Mouse (Mus musculus) hindbrain, embryonic 15.5 days (tissue): ENCODE measurements around the gene Slfn4. TPM values are rescaled to one million over a fixed set of nuclear protein-coding genes. Genes with fewer than 3 reads are reported as not detected.
"Not testable (repeated sequence)": the region's sequence is repeated elsewhere in the genome, so short reads cannot be mapped to it uniquely, and the experiment has no call there.

ENCODE experiments used
- ATAC-seq: fragments of 200-750 bp; cut with Nextera tagmentation; 2 replicates; pipeline ENCODE4 v1.8.0; 2017; ENCODE audit warnings: low read depth, moderate number of reproducible peaks, moderate TSS enrichment; ENCODE audit not compliant: low FRiP score
- H3K27ac ChIP-seq: fragments of 300-500 bp; sonication (generic); replicated peaks from 2 replicates; pipeline ENCODE4 v1.5.1; 2015; ENCODE audit warnings: mild to moderate bottlenecking, inconsistent platforms
- H3K27me3 ChIP-seq: fragments of 300-500 bp; sonication (generic); 2 replicates; pipeline ENCODE4 v1.6.1; 2015; ENCODE audit warnings: control low read depth, inconsistent platforms
- H3K36me3 ChIP-seq: fragments of 300-500 bp; sonication (generic); 2 replicates; pipeline ENCODE4 v1.6.1; 2015; ENCODE audit warnings: control low read depth, inconsistent platforms
- H3K4me1 ChIP-seq: fragments of 300-500 bp; sonication (generic); replicated peaks from 2 replicates; pipeline ENCODE4 v1.6.1; 2015; ENCODE audit warnings: control low read depth, inconsistent platforms
- H3K4me2 ChIP-seq: fragments of 300-500 bp; sonication (generic); 2 replicates; pipeline ENCODE4 v1.6.1; 2015; ENCODE audit warnings: moderate library complexity, mild to moderate bottlenecking, inconsistent platforms
- H3K4me3 ChIP-seq: fragments of 300-500 bp; sonication (generic); 2 replicates; pipeline ENCODE4 v1.5.1; 2015; ENCODE audit warnings: mild to moderate bottlenecking, inconsistent platforms
- H3K9ac ChIP-seq: fragments of 300-500 bp; sonication (generic); 2 replicates; pipeline ENCODE4 v1.6.1; 2015; ENCODE audit warnings: inconsistent platforms
- H3K9me3 ChIP-seq: fragments of 300-500 bp; sonication (generic); 2 replicates; pipeline ENCODE4 v1.6.1; 2016; ENCODE audit warnings: control low read depth, inconsistent platforms
- WGBS: fragments of 180-500 bp; shearing (Covaris S2); methylation state at CpG from one replicate; pipeline ENCODE4 v1.1.7; 2015; 5-methylcytosine and 5-hydroxymethylcytosine counted together
- polyA plus RNA-seq: library from polyadenylated mRNA; unstranded; fragments of >200 nt; fragmentation: Nextera tagmentation; extraction: Ambion mirVana; gene quantifications from 2 replicates; pipeline ENCODE4 v1.2.1, GENCODE M21; 2015

Slfn4 gene
- polyA plus RNA-seq, result 0.39 TPM in 1 of 2 replicates, not detected in the other

DNA sequence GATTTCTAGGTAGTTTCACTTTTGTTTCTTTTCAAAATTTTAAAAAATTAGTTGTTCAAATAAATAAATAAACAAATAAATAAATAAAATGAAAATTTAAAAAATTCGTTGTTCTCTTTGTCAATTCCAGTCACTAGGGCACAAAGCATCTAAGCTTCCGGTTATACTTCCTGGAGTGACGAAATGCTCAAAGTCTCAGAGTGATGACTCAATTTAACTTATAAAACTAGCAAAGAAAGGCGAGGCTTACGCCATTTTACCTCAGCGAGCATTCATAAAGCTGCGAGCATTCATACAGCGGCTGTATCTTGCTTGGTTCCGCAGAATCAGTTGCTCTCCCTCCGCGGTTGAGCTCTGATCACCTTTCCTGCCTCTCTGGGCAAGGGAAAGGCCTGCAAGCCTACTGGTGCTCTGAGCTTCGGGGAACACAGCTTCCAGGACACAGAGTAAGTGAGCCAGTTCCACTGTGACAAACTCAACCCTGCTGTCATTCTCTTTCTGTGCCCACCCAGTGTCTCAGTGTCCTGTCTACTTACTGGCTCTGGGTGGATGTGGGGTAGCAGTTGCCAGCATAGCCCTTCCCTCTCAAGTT lies at the start of gene Slfn4:
Gene Slfn4 (plus strand): TSS at position 239 of the 592 bp plus-strand sequence.
- H3K36me3 ChIP-seq, result no peaks in the 10 kb centered on the region
- no peak within 1 kb of the TSS for H3K9ac ChIP-seq
- no peak within 1 kb of the TSS for H3K27ac ChIP-seq
- H3K27me3 ChIP-seq, result no peaks in the 10 kb centered on the region
- H3K9me3 ChIP-seq, result no peaks in the 10 kb centered on the region
- ATAC-seq, result no peak
- no peaks in the 10 kb centered on the region for H3K4me1 ChIP-seq
- no peak within 1 kb of the TSS for H3K4me2 ChIP-seq
- H3K4me3 ChIP-seq, result no peak within 1 kb of the TSS
- 87% methylated on average over 12 of the region's 12 CpGs for WGBS

- not testable (repeated sequence) for H3K4me1 ChIP-seq, H3K27ac ChIP-seq, ATAC-seq, H3K27me3 ChIP-seq, H3K9me3 ChIP-seq, H3K4me2 ChIP-seq, H3K9ac ChIP-seq, H3K36me3 ChIP-seq, H3K4me3 ChIP-seq
- 100% methylated on average over 1 of the region's 1 CpGs for WGBS
These were observed 49.4 kb upstream of the Slfn4 start for GRCm38 (mm10) chr11:83125633-83126032.

DNA sequence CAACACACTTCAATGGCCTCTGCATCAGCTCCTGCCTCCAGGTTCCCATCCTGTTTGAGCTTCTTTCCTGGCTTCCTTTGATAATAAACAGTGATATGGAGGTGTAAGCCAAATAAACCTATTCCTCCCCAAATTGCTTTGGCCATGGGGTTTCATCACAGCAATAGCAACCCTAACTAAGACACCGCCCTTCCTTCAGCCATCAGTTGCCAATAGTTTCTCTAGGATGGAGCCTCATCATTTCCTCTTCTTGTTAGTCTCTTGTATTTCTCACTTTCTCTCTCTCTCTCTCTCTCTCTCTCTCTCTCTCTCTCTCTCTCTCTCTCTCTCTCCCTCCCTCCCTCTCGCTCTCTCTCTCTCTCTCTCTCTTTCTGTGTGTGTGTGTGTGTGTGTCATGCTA lies 37.7 kb upstream of the Slfn4 start:
- ATAC-seq, H3K4me2 ChIP-seq, H3K36me3 ChIP-seq, H3K4me1 ChIP-seq, H3K4me3 ChIP-seq, H3K27ac ChIP-seq, H3K27me3 ChIP-seq, H3K9ac ChIP-seq, H3K9me3 ChIP-seq: not testable (repeated sequence)
- 100% methylated on average over 1 of the region's 2 CpGs for WGBS

GRCm38 (mm10) chr11:83148939-83149338 lies 26.0 kb upstream of the Slfn4 start:
- not testable (repeated sequence) for H3K9ac ChIP-seq, H3K4me1 ChIP-seq, H3K4me3 ChIP-seq, H3K27me3 ChIP-seq, ATAC-seq, H3K9me3 ChIP-seq, H3K36me3 ChIP-seq, H3K27ac ChIP-seq, H3K4me2 ChIP-seq
- no CpG with 5 or more reads among the region's 1 CpGs for WGBS

DNA sequence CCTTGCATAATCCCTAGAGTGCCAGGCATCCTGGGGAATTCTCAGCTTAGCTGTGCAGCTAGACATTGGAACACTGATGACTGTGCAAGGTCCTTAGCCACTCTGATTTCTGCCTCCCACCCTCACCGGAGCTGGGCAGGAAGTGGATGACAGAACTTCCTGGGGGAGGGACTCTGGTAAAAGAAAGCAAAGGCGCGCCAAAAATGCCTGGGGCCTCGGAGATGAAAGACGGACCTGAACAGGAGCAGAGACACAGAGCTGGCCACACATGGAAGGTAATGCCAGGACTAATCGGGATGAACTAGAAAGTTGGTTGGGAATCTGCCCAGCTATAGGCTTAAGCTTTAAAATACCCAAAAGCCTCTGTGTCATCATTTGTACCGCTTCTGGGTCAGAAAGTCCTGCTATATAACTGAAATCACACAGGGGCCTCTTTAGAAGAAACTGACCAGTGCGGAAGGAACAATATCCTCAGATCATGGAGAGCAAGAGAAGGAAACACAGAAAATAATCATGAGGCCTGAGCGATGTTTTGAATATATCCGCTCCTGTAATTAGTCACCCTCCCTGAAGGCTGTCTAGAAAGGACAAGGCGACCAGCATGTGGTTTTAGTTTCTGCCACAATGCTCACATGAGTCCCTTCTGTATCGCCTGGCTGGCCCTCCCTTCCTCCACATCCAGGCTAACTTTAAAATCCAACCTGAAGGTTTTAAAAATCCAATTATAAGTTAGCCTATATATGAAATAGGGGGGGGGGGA lies 16.3 kb downstream of the Slfn4 start, which contains the start of gene Slfn3:
Gene Slfn3 (plus strand): TSS at position 197 of the 760 bp plus-strand sequence.
- WGBS, result 75% methylated on average over 12 of the region's 12 CpGs
- Histone ChIP-seq H3K9me3 (no peaks in the 10 kb centered on the region), H3K4me3 (no peak within 1 kb of the TSS), H3K36me3 (no peaks in the 10 kb centered on the region), H3K9ac (no peak within 1 kb of the TSS), H3K4me2 (peak within 1 kb of the TSS; percentile 2; the same call in 1 of the 2 replicates), H3K27me3 (no peaks in the 10 kb centered on the region), H3K4me1 (no peaks in the 10 kb centered on the region), H3K27ac (no peak within 1 kb of the TSS)
- no peak for ATAC-seq

GRCm38 (mm10) chr11:83192001-83192400 lies 17.0 kb downstream of the Slfn4 start:
- Histone ChIP-seq H3K9ac (no peak overlapping the region), H3K27ac (no peak overlapping the region), H3K9me3 (no peaks in the 10 kb centered on the region), H3K4me3 (no peak overlapping the region), H3K4me1 (no peaks in the 10 kb centered on the region), H3K36me3 (no peaks in the 10 kb centered on the region), H3K4me2 (no peak overlapping the region), H3K27me3 (no peaks in the 10 kb centered on the region)
- no peak for ATAC-seq
- 65% methylated on average over 3 of the region's 3 CpGs for WGBS

GRCm38 (mm10) chr11:83205002-83205401 lies 30.0 kb downstream of the Slfn4 start:
- Histone ChIP-seq H3K27me3 (no peaks in the 10 kb centered on the region), H3K9ac (no peak overlapping the region), H3K4me2 (no peak overlapping the region), H3K27ac (no peak overlapping the region), H3K4me3 (no peak overlapping the region), H3K36me3 (no peaks in the 10 kb centered on the region), H3K4me1 (no peaks in the 10 kb centered on the region), H3K9me3 (no peaks in the 10 kb centered on the region)
- no peak for ATAC-seq

- Histone ChIP-seq H3K27me3 (no peaks in the 10 kb centered on the region), H3K27ac (no peak overlapping the region), H3K9me3 (no peaks in the 10 kb centered on the region), H3K4me1 (no peaks in the 10 kb centered on the region), H3K9ac (no peak overlapping the region), H3K4me2 (no peak overlapping the region), H3K36me3 (no peaks in the 10 kb centered on the region), H3K4me3 (no peak overlapping the region)
- ATAC-seq, result no peak
- WGBS, result 80% methylated on average over 1 of the region's 1 CpGs
These were observed 41.1 kb downstream of the Slfn4 start for GRCm38 (mm10) chr11:83216119-83216518.

GRCm38 (mm10) chr11:83221328-83221877 lies 46.4 kb downstream of the Slfn4 start:
- Histone ChIP-seq H3K4me1 (no peaks in the 10 kb centered on the region), H3K9ac (no peak overlapping the region), H3K36me3 (no peaks in the 10 kb centered on the region), H3K4me3 (no peak overlapping the region), H3K4me2 (no peak overlapping the region), H3K9me3 (no peaks in the 10 kb centered on the region), H3K27me3 (no peaks in the 10 kb centered on the region), H3K27ac (no peak overlapping the region)
- no peak for ATAC-seq
- 80% methylated on average over 1 of the region's 1 CpGs for WGBS

DNA sequence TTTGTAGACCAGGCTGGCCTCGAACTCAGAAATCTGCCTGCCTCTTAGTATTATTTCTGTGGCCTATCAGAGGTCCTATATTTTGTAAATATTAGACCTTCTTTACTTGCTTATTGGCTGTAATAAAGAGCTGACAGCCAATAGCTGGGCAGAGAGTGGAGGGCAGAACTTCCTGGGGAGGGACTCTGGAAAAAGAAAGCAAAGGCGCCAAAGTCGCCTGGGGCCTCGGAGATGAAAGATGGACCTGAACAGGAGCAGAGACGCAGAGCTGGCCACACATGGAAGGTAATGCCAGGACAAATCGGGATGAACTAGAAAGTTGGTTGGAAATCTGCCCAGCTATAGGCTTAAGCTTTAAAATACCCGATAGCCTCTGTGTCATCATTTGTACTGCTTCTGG lies 48.4 kb downstream of the Slfn4 start:
- Histone ChIP-seq H3K9ac (no peak overlapping the region), H3K9me3 (no peaks in the 10 kb centered on the region), H3K27ac (no peak overlapping the region), H3K27me3 (no peaks in the 10 kb centered on the region), H3K4me1 (no peaks in the 10 kb centered on the region), H3K4me2 (no peak overlapping the region), H3K36me3 (no peaks in the 10 kb centered on the region), H3K4me3 (no peak overlapping the region)
- WGBS, result 86% methylated on average over 7 of the region's 7 CpGs
- ATAC-seq, result no peak

DNA sequence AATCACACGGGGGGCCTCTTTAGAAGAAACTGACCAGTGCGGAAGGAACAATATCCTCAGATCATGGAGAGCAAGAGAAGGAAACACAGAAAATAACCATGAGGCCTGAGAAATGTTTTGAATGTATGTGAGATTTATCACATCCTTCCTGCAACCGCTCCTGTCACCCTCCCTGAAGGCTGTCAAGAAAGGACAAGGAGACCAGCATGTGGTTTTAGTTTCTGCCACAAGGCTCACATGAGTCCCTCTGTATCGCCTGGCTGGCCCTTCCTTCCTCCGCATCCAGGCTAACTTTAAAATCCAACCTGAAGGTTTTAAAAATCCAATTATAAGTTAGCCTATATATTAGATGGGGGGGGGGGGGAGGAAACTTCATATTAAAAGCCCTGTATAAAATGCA lies 48.8 kb downstream of the Slfn4 start:
- ATAC-seq, H3K27me3 ChIP-seq, H3K4me2 ChIP-seq, H3K27ac ChIP-seq, H3K36me3 ChIP-seq, H3K4me1 ChIP-seq, H3K4me3 ChIP-seq, H3K9ac ChIP-seq, H3K9me3 ChIP-seq: not testable (repeated sequence)
- WGBS, result 89% methylated on average over 5 of the region's 5 CpGs

DNA sequence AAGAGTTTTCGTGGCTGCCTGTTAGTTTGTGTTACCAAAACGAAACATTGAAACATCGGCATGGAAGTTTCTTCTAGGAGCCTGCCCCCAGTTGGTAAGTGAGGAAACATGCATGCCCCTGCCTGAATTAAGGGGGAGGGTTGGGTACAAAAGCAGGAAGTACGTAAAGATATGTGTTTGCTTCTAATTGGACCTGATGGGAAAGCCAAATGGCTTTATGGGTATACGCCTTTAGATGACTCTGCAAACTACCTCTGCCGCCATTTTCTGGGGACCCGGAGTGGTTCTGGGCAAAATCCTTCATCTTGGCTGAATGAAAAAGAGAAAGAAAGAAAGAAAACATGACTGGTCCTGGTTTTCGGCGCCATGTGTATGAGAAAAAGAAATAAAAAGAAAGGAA lies 49.2 kb downstream of the Slfn4 start:
- Histone ChIP-seq H3K9ac (no peak overlapping the region), H3K4me3 (no peak overlapping the region), H3K9me3 (no peaks in the 10 kb centered on the region), H3K27me3 (no peaks in the 10 kb centered on the region), H3K4me2 (no peak overlapping the region), H3K36me3 (no peaks in the 10 kb centered on the region), H3K27ac (no peak overlapping the region), H3K4me1 (no peaks in the 10 kb centered on the region)
- ATAC-seq, result no peak
- WGBS, result 93% methylated on average over 9 of the region's 9 CpGs
